Mouse (Mus musculus): ENCODE measurements around the gene Nags. TPM values are rescaled to one million over a fixed set of nuclear protein-coding genes. Genes with fewer than 3 reads are reported as not detected.
"Not testable (repeated sequence)": the region's sequence is repeated elsewhere in the genome, so short reads cannot be mapped to it uniquely, and the experiment has no call there.

Gene Nags
- total and polyA plus RNA-seq, 2 experiments from 2014 or later = 0.09 to 0.16 TPM

DNA sequence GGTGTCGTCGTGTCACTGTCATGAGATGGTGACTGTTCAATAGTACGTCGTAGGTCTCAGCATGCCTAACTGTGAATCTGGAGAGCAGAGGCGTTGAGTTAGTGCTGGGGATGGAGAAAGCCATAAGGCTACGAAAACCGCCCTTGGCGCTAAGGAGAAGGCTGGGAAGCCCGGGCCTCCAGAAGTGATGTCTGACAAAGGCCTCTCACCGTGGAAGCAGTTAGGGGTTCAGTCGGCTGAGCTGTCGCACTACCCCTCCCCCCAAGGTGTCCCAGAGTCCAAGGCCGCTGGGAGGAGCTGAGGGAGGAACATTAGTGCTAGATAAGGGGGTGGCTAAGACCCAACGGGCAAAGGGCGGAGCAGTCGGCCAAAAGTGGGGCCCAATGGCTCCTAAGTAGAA, 692 bp downstream of the Nags start:
- no peak overlapping the region for H3K9ac ChIP-seq (replicated peaks; ENCODE audit: low read length, poor library complexity, severe bottlenecking)
- no peaks in the 10 kb centered on the region for H3K9me3 ChIP-seq (ENCODE audit: low read length)
- H3K36me3 ChIP-seq (ENCODE audit: insufficient read depth, low read length) = no peaks in the 10 kb centered on the region
- H3K4me3 ChIP-seq (ENCODE audit: low read depth, low read length) = no peak overlapping the region; the same call in 1 of the 2 replicates
- no peaks in the 10 kb centered on the region; the same call in 1 of the 2 replicates for H3K4me1 ChIP-seq (ENCODE audit: insufficient read depth, low read length)
- peaks cover 67% of the 10 kb centered on the region for H3K27me3 ChIP-seq (ENCODE audit: insufficient read depth, low read length)
- 4% methylated on average over 16 of the region's 16 CpGs for WGBS
- H3K27ac ChIP-seq (ENCODE audit: low read depth, low read length) = no peak overlapping the region
- no peak for DNase-seq (ENCODE audit: low spot score)
- no peak overlapping the region for H3K4me2 ChIP-seq (ENCODE audit: low read depth, low read length, poor library complexity, severe bottlenecking)
- no peak for ATAC-seq (ENCODE audit: low FRiP score)
- TF ChIP-seq CTCF (IDR thresholded peaks at IDR 0.05) = no peak

DNA sequence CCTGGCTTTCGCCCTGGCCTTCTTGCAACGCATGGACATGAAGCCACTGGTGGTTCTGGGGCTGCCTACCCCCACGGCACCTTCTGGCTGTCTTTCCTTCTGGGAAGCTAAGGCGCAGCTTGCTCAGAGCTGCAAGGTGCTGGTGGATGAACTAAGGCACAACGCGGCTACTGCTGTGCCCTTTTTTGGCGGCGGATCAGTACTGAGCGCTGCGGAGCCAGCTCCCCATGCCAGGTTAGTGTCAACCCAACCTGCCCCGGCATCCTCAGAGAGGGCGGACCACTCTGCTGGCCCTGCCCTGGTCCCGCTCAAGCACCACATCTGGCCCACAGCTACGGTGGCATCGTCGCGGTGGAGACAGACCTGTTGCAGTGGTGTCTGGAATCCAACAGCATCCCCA, 1.2 kb downstream of the Nags start:
- H3K9me3 ChIP-seq (ENCODE audit: low read length) = no peaks in the 10 kb centered on the region
- no peak for ATAC-seq (ENCODE audit: low FRiP score)
- no peak overlapping the region for H3K4me2 ChIP-seq (ENCODE audit: low read depth, low read length, poor library complexity, severe bottlenecking)
- no peak overlapping the region for H3K9ac ChIP-seq (replicated peaks; ENCODE audit: low read length, poor library complexity, severe bottlenecking)
- H3K4me3 ChIP-seq (ENCODE audit: low read depth, low read length) = no peak overlapping the region
- H3K4me1 ChIP-seq (ENCODE audit: insufficient read depth, low read length) = no peaks in the 10 kb centered on the region; the same call in 1 of the 2 replicates
- TF ChIP-seq CTCF (IDR thresholded peaks at IDR 0.05) = no peak
- peaks cover 67% of the 10 kb centered on the region for H3K27me3 ChIP-seq (ENCODE audit: insufficient read depth, low read length)
- no peaks in the 10 kb centered on the region for H3K36me3 ChIP-seq (ENCODE audit: insufficient read depth, low read length)
- DNase-seq (ENCODE audit: low spot score) = no peak
- H3K27ac ChIP-seq (ENCODE audit: low read depth, low read length) = no peak overlapping the region
- WGBS = 8% methylated on average over 17 of the region's 17 CpGs

GRCm38 (mm10) chr11:102147213-102147989, 2.1 kb downstream of the Nags start:
- Histone ChIP-seq H3K4me2 (ENCODE audit: low read depth, low read length, poor library complexity, severe bottlenecking) (0 out of 2 replicates have a peak overlapping the region, but pooled peaks have one; percentile 18), H3K4me3 (ENCODE audit: low read depth, low read length) (no peak overlapping the region), H3K27me3 (ENCODE audit: insufficient read depth, low read length) (peaks cover 67% of the 10 kb centered on the region), H3K9ac (replicated peaks; ENCODE audit: low read length, poor library complexity, severe bottlenecking) (no peak overlapping the region), H3K4me1 (ENCODE audit: insufficient read depth, low read length) (no peaks in the 10 kb centered on the region; the same call in 1 of the 2 replicates), H3K27ac (ENCODE audit: low read depth, low read length) (no peak overlapping the region), H3K9me3 (ENCODE audit: low read length) (no peaks in the 10 kb centered on the region), H3K36me3 (ENCODE audit: insufficient read depth, low read length) (peaks cover under 1% of the 10 kb centered on the region)
- peak; percentile 30; the same call in 1 of the 2 replicates for TF ChIP-seq CTCF (IDR thresholded peaks at IDR 0.05)
- ATAC-seq (ENCODE audit: low FRiP score) (no peak), DNase-seq (ENCODE audit: low spot score) (no peak)
- 14% methylated on average over 34 of the region's 34 CpGs for WGBS

DNA sequence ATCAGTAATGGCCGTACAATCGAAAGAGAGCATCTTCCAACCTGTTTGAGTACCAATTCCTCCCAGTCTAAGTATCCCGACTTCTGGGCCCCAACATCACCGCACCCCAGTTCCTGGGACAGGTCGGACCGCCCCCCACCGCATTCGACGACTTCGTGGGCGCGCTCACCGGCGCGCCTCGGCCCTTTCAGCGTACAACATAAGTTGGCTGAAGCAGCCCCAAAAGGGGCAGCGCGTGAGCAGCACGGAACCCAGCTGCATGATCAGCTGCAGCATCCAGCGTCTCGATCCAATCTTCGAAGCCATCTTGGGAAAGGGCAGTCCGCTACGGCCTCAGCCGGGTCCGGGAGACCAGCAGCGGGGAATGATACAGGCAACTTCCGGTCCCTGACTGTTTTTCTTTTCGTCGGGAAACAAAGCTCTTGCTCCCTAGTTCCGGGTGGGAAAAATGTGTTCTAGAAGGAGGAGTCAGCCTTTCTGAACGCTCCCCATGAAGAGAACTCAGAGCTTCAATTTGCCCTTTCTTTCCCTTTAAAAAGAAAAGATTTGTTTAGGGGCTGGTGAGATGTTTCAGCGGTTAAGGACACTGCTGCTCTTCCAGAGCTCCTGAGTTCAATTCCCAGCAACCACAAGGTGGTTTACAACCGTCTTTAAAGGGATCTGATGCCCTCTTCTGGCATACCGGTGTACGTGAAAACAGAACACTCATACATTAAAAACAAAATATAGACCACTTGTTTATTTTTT, 10.9 kb downstream of the Nags start, which contains the start of gene Tmem101:
Gene Tmem101 (minus strand): TSS at position 366 of the 747 bp plus-strand sequence.
- peak; percentile 62 for TF ChIP-seq CTCF (IDR thresholded peaks at IDR 0.05)
- Histone ChIP-seq H3K4me1 (ENCODE audit: insufficient read depth, low read length) (peaks cover 6% of the 10 kb centered on the region), H3K9me3 (ENCODE audit: low read length) (no peaks in the 10 kb centered on the region), H3K27ac (ENCODE audit: low read depth, low read length) (peak within 1 kb of the TSS; percentile 74), H3K4me3 (ENCODE audit: low read depth, low read length) (peak within 1 kb of the TSS; percentile 65), H3K4me2 (ENCODE audit: low read depth, low read length, poor library complexity, severe bottlenecking) (peak within 1 kb of the TSS; percentile 92), H3K27me3 (ENCODE audit: insufficient read depth, low read length) (no peaks in the 10 kb centered on the region), H3K36me3 (ENCODE audit: insufficient read depth, low read length) (peaks cover 19% of the 10 kb centered on the region), H3K9ac (replicated peaks; ENCODE audit: low read length, poor library complexity, severe bottlenecking) (peak within 1 kb of the TSS; percentile 80)
- peak; percentile 97 for DNase-seq (ENCODE audit: low spot score)
- under 1% methylated on average over 37 of the region's 37 CpGs for WGBS
- peak; percentile 84 for ATAC-seq (ENCODE audit: low FRiP score)

- Histone ChIP-seq H3K9ac (replicated peaks; ENCODE audit: low read length, poor library complexity, severe bottlenecking) (no peak overlapping the region), H3K4me3 (ENCODE audit: low read depth, low read length) (no peak overlapping the region; the same call in 1 of the 2 replicates), H3K36me3 (ENCODE audit: insufficient read depth, low read length) (peaks cover 19% of the 10 kb centered on the region), H3K27me3 (ENCODE audit: insufficient read depth, low read length) (no peaks in the 10 kb centered on the region), H3K9me3 (ENCODE audit: low read length) (no peaks in the 10 kb centered on the region), H3K4me1 (ENCODE audit: insufficient read depth, low read length) (peaks cover 6% of the 10 kb centered on the region), H3K27ac (ENCODE audit: low read depth, low read length) (no peak overlapping the region), H3K4me2 (ENCODE audit: low read depth, low read length, poor library complexity, severe bottlenecking) (no peak overlapping the region)
- DNase-seq (ENCODE audit: low spot score) = no peak
- no peak for TF ChIP-seq CTCF (IDR thresholded peaks at IDR 0.05)
- ATAC-seq (ENCODE audit: low FRiP score) = 0 out of 2 replicates have a peak, but pooled peaks have one; percentile 22
- WGBS = 15% methylated on average over 1 of the region's 1 CpGs
These were observed 11.4 kb downstream of the Nags start for GRCm38 (mm10) chr11:102156786-102157089.

- not testable (repeated sequence) for H3K4me2 ChIP-seq (ENCODE audit: low read depth, low read length, poor library complexity, severe bottlenecking); ATAC-seq (ENCODE audit: low FRiP score); H3K27ac ChIP-seq (ENCODE audit: low read depth, low read length); DNase-seq (ENCODE audit: low spot score); H3K4me1 ChIP-seq (ENCODE audit: insufficient read depth, low read length); H3K9ac ChIP-seq (replicated peaks; ENCODE audit: low read length, poor library complexity, severe bottlenecking); H3K9me3 ChIP-seq (ENCODE audit: low read length); H3K27me3 ChIP-seq (ENCODE audit: insufficient read depth, low read length); H3K4me3 ChIP-seq (ENCODE audit: low read depth, low read length)
- TF ChIP-seq CTCF (IDR thresholded peaks at IDR 0.05) = peak; percentile 20; the same call in 1 of the 2 replicates
- 75% methylated on average over 2 of the region's 2 CpGs for WGBS
- H3K36me3 ChIP-seq (ENCODE audit: insufficient read depth, low read length) = peaks cover 17% of the 10 kb centered on the region
These were observed 12.7 kb downstream of the Nags start for GRCm38 (mm10) chr11:102158024-102158423.
